Mouse (Mus musculus): ENCODE results near the gene Sirt4.

DNA sequence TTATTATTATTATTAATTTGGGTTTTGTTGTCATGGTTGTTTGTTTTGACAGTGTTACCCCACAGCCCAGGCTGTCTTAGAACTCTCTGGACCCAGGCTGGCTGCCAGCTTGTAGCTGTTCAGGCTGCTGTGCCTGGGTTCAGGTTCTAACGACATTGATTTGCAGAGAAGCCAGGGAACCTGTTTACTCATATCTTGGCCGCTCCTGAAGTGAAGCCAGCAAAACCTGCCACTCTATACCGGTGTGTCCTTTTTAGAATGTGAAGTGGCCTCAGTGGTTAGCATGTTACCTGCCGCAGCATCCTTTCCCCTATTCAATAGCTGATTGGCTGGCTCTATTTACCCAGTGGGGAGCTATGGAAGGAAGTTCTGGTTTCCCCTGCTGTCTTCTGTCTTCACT is 2.2 kb upstream of the Sirt4 start:
- no peak for TF ChIP-seq POLR2A (IDR thresholded peaks at IDR 0.05; ENCODE audit: insufficient read depth, low read length)
- no peak for TF ChIP-seq EP300 (IDR thresholded peaks at IDR 0.05; ENCODE audit: insufficient read depth, low read depth, low read length)
- TF ChIP-seq CTCF (IDR thresholded peaks at IDR 0.05; ENCODE audit: low read depth, low read length): no peak

Data from ES-Bruce4 (cell line).